Mouse (Mus musculus) thymus, adult 2 months (tissue): ENCODE measurements at regions not wholly inside any gene's neighbourhood (a gene's known extent, or its start where the extent isn't known, plus 50 kb on each side); places are given as distances from the start of the nearest gene placed in this dataset.

ENCODE experiments used
- DNase-seq: peaks from one replicate; pipeline ENCODE4 v3.0.0; 2021
- H3K27ac ChIP-seq: fragments of 200-500 bp; 2 replicates; pipeline ENCODE4 v1.5.1; 2012; ENCODE audit warnings: low read length, control low read depth; ENCODE audit not compliant: control insufficient read depth, insufficient read depth
- H3K27me3 ChIP-seq: fragments of 200-500 bp; 2 replicates; pipeline ENCODE4 v1.6.1; 2012; ENCODE audit warnings: mild to moderate bottlenecking, low read length, moderate library complexity, mixed read lengths; ENCODE audit not compliant: control insufficient read depth, insufficient read depth
- H3K36me3 ChIP-seq: fragments of 200-500 bp; 2 replicates; pipeline ENCODE4 v1.6.1; 2012; ENCODE audit warnings: mild to moderate bottlenecking, low read length, moderate library complexity; ENCODE audit not compliant: control insufficient read depth, insufficient read depth
- H3K4me1 ChIP-seq: fragments of 200-500 bp; replicated peaks from 2 replicates; pipeline ENCODE4 v1.6.1; 2012; ENCODE audit warnings: low read length; ENCODE audit not compliant: control insufficient read depth, insufficient read depth
- H3K4me3 ChIP-seq: fragments of 200-500 bp; 2 replicates; pipeline ENCODE4 v1.5.1; 2012; ENCODE audit warnings: mild to moderate bottlenecking, low read length, control low read depth, moderate library complexity; ENCODE audit not compliant: control insufficient read depth, insufficient read depth
- CTCF ChIP-seq: fragments of 200-500 bp; IDR thresholded peaks from 2 replicates; pipeline ENCODE4 v1.5.1; 2012; ENCODE audit warnings: mild to moderate bottlenecking, control low read depth, low read length, moderate library complexity, borderline replicate concordance; ENCODE audit not compliant: control insufficient read depth, poor library complexity, insufficient read depth; ENCODE audit errors: extremely low read depth
- POLR2A ChIP-seq: fragments of 200-500 bp; IDR thresholded peaks from 2 replicates; pipeline ENCODE4 v1.6.1; 2012; ENCODE audit warnings: mild to moderate bottlenecking, low read length, control low read depth, moderate library complexity; ENCODE audit not compliant: control insufficient read depth, poor library complexity, insufficient read depth; ENCODE audit errors: extremely low read depth
- WGBS: fragments of 180-500 bp; shearing (Covaris S2); methylation state at CpG from one replicate; pipeline ENCODE4 v1.1.7; 2018; 5-methylcytosine and 5-hydroxymethylcytosine counted together

- TF ChIP-seq CTCF (no peak), POLR2A (no peak)
- Histone ChIP-seq H3K27me3 (no peaks in the 10 kb centered on the region), H3K4me1 (no peaks in the 10 kb centered on the region), H3K27ac (no peak overlapping the region), H3K36me3 (no peaks in the 10 kb centered on the region), H3K4me3 (no peak overlapping the region)
- 85% methylated on average over 10 of the region's 10 CpGs for WGBS
- DNase-seq, result no peak
Observed at GRCm38 (mm10) chr4:131391119-131391923, 446.8 kb downstream of the Ptpru start.

GRCm38 (mm10) chr4:131391924-131392297 is 446.2 kb downstream of the Ptpru start:
- no peak for TF ChIP-seq CTCF
- no peak for TF ChIP-seq POLR2A

GRCm38 (mm10) chr4:131392478-131392877 is 445.6 kb downstream of the Ptpru start:
- no peaks in the 10 kb centered on the region for H3K4me1 ChIP-seq
- 93% methylated on average over 3 of the region's 3 CpGs for WGBS
- H3K27me3 ChIP-seq, result no peaks in the 10 kb centered on the region
- no peak for TF ChIP-seq POLR2A
- TF ChIP-seq CTCF, result no peak
- DNase-seq, result no peak
- H3K36me3 ChIP-seq, result no peaks in the 10 kb centered on the region
- no peak overlapping the region for H3K27ac ChIP-seq
- H3K4me3 ChIP-seq, result no peak overlapping the region

More at GRCm38 (mm10) chr4:131391924-131392297, 446.2 kb downstream of the Ptpru start:
- no peak overlapping the region for H3K27ac ChIP-seq
- no peaks in the 10 kb centered on the region for H3K36me3 ChIP-seq
- H3K4me1 ChIP-seq, result no peaks in the 10 kb centered on the region
- 91% methylated on average over 3 of the region's 3 CpGs for WGBS
- no peak overlapping the region for H3K4me3 ChIP-seq
- DNase-seq, result no peak
- H3K27me3 ChIP-seq, result no peaks in the 10 kb centered on the region

- no peak overlapping the region for H3K27ac ChIP-seq
- no peak for DNase-seq
- no peaks in the 10 kb centered on the region for H3K4me1 ChIP-seq
- no peak overlapping the region for H3K4me3 ChIP-seq
- no peaks in the 10 kb centered on the region for H3K27me3 ChIP-seq
- TF ChIP-seq CTCF (no peak), POLR2A (no peak)
- WGBS, result 93% methylated on average over 8 of the region's 8 CpGs
- H3K36me3 ChIP-seq, result no peaks in the 10 kb centered on the region
Observed at GRCm38 (mm10) chr4:131396226-131396840, 441.8 kb downstream of the Ptpru start.

- DNase-seq, result no peak
- no peak overlapping the region for H3K27ac ChIP-seq
- H3K36me3 ChIP-seq, result no peaks in the 10 kb centered on the region
- no peak for TF ChIP-seq POLR2A
- no peak for TF ChIP-seq CTCF
- 93% methylated on average over 10 of the region's 10 CpGs for WGBS
- no peak overlapping the region for H3K4me3 ChIP-seq
- H3K27me3 ChIP-seq, result no peaks in the 10 kb centered on the region
- no peaks in the 10 kb centered on the region for H3K4me1 ChIP-seq
Observed at GRCm38 (mm10) chr4:131397161-131397560, 440.9 kb downstream of the Ptpru start.

GRCm38 (mm10) chr4:131400756-131401155 is 437.3 kb downstream of the Ptpru start:
- DNase-seq, result no peak

GRCm38 (mm10) chr4:131401255-131401654 is 436.8 kb downstream of the Ptpru start:
- no peak for DNase-seq
- TF ChIP-seq POLR2A, result no peak
- no peak for TF ChIP-seq CTCF
- WGBS, result 94% methylated on average over 6 of the region's 6 CpGs
- H3K4me1 ChIP-seq, result no peaks in the 10 kb centered on the region
- H3K4me3 ChIP-seq, result no peak overlapping the region
- no peaks in the 10 kb centered on the region for H3K27me3 ChIP-seq
- H3K27ac ChIP-seq, result no peak overlapping the region
- no peaks in the 10 kb centered on the region for H3K36me3 ChIP-seq

More at GRCm38 (mm10) chr4:131400756-131401155, 437.3 kb downstream of the Ptpru start:
- Histone ChIP-seq H3K36me3 (no peaks in the 10 kb centered on the region), H3K27me3 (no peaks in the 10 kb centered on the region), H3K4me3 (no peak overlapping the region), H3K27ac (no peak overlapping the region), H3K4me1 (no peaks in the 10 kb centered on the region)
- 24% methylated on average over 11 of the region's 11 CpGs for WGBS
- TF ChIP-seq POLR2A (no peak), CTCF (peak; percentile 44; the same call in 1 of the 2 replicates)
